Mouse (Mus musculus): ENCODE results near the gene Nck1. TPM values are rescaled to one million over a fixed set of nuclear protein-coding genes. Genes with fewer than 3 reads are reported as not detected.
A peak's percentile ranks its signal among the peaks of the same experiment; 100 is the strongest.

Gene Nck1
- polyA plus RNA-seq, 1 experiment from 2014 or later: 53.6 TPM

GRCm38 (mm10) chr9:100569798-100570625, 24.1 kb upstream of the Nck1 start:
- peak overlapping the region; percentile 54 for H3K4me3 ChIP-seq
- ATAC-seq (replicated peaks): peak; percentile 62
- 12% methylated on average over 32 of the region's 32 CpGs for WGBS

GRCm38 (mm10) chr9:100560251-100560890, 14.4 kb upstream of the Nck1 start:
- no peak for ATAC-seq (replicated peaks)
- 84% methylated on average over 10 of the region's 10 CpGs for WGBS
- no peaks in the 10 kb centered on the region for H3K9me3 ChIP-seq

More at GRCm38 (mm10) chr9:100569798-100570625, 24.1 kb upstream of the Nck1 start:
- H3K9me3 ChIP-seq: no peaks in the 10 kb centered on the region
- peak overlapping the region; percentile 49 for H3K9ac ChIP-seq
- H3K4me1 ChIP-seq: peaks cover 16% of the 10 kb centered on the region
- H3K4me2 ChIP-seq: peak overlapping the region; percentile 67
- H3K27ac ChIP-seq: peak overlapping the region; percentile 61
- no peaks in the 10 kb centered on the region for H3K27me3 ChIP-seq (replicated peaks)
- no peaks in the 10 kb centered on the region for H3K36me3 ChIP-seq (replicated peaks)

GRCm38 (mm10) chr9:100558991-100559390, 13.1 kb upstream of the Nck1 start:
- Histone ChIP-seq H3K27ac (no peak overlapping the region), H3K9me3 (no peaks in the 10 kb centered on the region), H3K4me1 (no peaks in the 10 kb centered on the region), H3K4me3 (no peak overlapping the region), H3K27me3 (replicated peaks) (no peaks in the 10 kb centered on the region), H3K9ac (no peak overlapping the region), H3K4me2 (no peak overlapping the region), H3K36me3 (replicated peaks) (no peaks in the 10 kb centered on the region)
- ATAC-seq (replicated peaks): no peak

More at GRCm38 (mm10) chr9:100560251-100560890, 14.4 kb upstream of the Nck1 start:
- H3K36me3 ChIP-seq (replicated peaks): no peaks in the 10 kb centered on the region
- H3K4me3 ChIP-seq: no peak overlapping the region
- H3K9ac ChIP-seq: no peak overlapping the region
- no peaks in the 10 kb centered on the region for H3K4me1 ChIP-seq
- no peaks in the 10 kb centered on the region for H3K27me3 ChIP-seq (replicated peaks)
- H3K27ac ChIP-seq: no peak overlapping the region
- H3K4me2 ChIP-seq: no peak overlapping the region

GRCm38 (mm10) chr9:100558023-100558573, 12.2 kb upstream of the Nck1 start:
- no peak overlapping the region for H3K27ac ChIP-seq
- H3K36me3 ChIP-seq (replicated peaks): no peaks in the 10 kb centered on the region
- H3K4me2 ChIP-seq: no peak overlapping the region
- H3K9me3 ChIP-seq: no peaks in the 10 kb centered on the region
- no peak overlapping the region for H3K9ac ChIP-seq
- H3K4me1 ChIP-seq: no peaks in the 10 kb centered on the region
- H3K4me3 ChIP-seq: no peak overlapping the region
- ATAC-seq (replicated peaks): no peak
- 78% methylated on average over 4 of the region's 4 CpGs for WGBS
- H3K27me3 ChIP-seq (replicated peaks): no peaks in the 10 kb centered on the region

GRCm38 (mm10) chr9:100555686-100556085, 9.8 kb upstream of the Nck1 start:
- 74% methylated on average over 5 of the region's 5 CpGs for WGBS
- Histone ChIP-seq H3K9ac (no peak overlapping the region), H3K4me1 (no peaks in the 10 kb centered on the region), H3K4me2 (no peak overlapping the region), H3K27me3 (replicated peaks) (no peaks in the 10 kb centered on the region), H3K9me3 (no peaks in the 10 kb centered on the region), H3K4me3 (no peak overlapping the region), H3K36me3 (replicated peaks) (peaks cover 8% of the 10 kb centered on the region; the same call in 1 of the 2 replicates), H3K27ac (no peak overlapping the region)
- no peak for ATAC-seq (replicated peaks)

GRCm38 (mm10) chr9:100548313-100548712, 2.4 kb upstream of the Nck1 start:
- Histone ChIP-seq H3K27ac (no peak overlapping the region), H3K9me3 (0 out of 2 replicates have a peak, but pooled peaks cover 4% of the 10 kb centered on the region), H3K4me1 (peaks cover 24% of the 10 kb centered on the region), H3K36me3 (replicated peaks) (peaks cover 8% of the 10 kb centered on the region; the same call in 1 of the 2 replicates), H3K9ac (no peak overlapping the region), H3K4me2 (no peak overlapping the region), H3K27me3 (replicated peaks) (no peaks in the 10 kb centered on the region), H3K4me3 (no peak overlapping the region)
- WGBS: 88% methylated on average over 2 of the region's 2 CpGs
- ATAC-seq (replicated peaks): no peak

GRCm38 (mm10) chr9:100546594-100546910, 618 bp upstream of the Nck1 start:
- WGBS: 11% methylated on average over 9 of the region's 9 CpGs
- 0 out of 2 replicates have a peak, but pooled peaks cover 4% of the 10 kb centered on the region for H3K9me3 ChIP-seq
- H3K27me3 ChIP-seq (replicated peaks): no peaks in the 10 kb centered on the region
- ATAC-seq (replicated peaks): peak; percentile 59
- peak overlapping the region; percentile 74 for H3K4me2 ChIP-seq
- H3K27ac ChIP-seq: peak overlapping the region; percentile 95
- peak overlapping the region; percentile 62 for H3K4me3 ChIP-seq
- H3K36me3 ChIP-seq (replicated peaks): no peaks in the 10 kb centered on the region
- H3K4me1 ChIP-seq: peaks cover 28% of the 10 kb centered on the region
- H3K9ac ChIP-seq: peak overlapping the region; percentile 78

- H3K4me3 ChIP-seq: peak overlapping the region; percentile 62
- 0 out of 2 replicates have a peak, but pooled peaks cover 4% of the 10 kb centered on the region for H3K9me3 ChIP-seq
- H3K27me3 ChIP-seq (replicated peaks): no peaks in the 10 kb centered on the region
- H3K4me1 ChIP-seq: peaks cover 28% of the 10 kb centered on the region
- peak; percentile 58; the same call in 1 of the 2 replicates for ATAC-seq (replicated peaks)
- H3K36me3 ChIP-seq (replicated peaks): no peaks in the 10 kb centered on the region
- H3K4me2 ChIP-seq: peak overlapping the region; percentile 63
- under 1% methylated on average over 38 of the region's 38 CpGs for WGBS
- peak overlapping the region; percentile 69 for H3K9ac ChIP-seq
- H3K27ac ChIP-seq: peak overlapping the region; percentile 95
Measured at GRCm38 (mm10) chr9:100544948-100545714, 803 bp downstream of the Nck1 start.

- H3K27ac ChIP-seq: no peak overlapping the region
Measured at GRCm38 (mm10) chr9:100535618-100536262, 10.2 kb downstream of the Nck1 start.

GRCm38 (mm10) chr9:100534686-100535085, 11.2 kb downstream of the Nck1 start:
- Histone ChIP-seq H3K36me3 (replicated peaks) (no peaks in the 10 kb centered on the region), H3K9me3 (no peaks in the 10 kb centered on the region), H3K4me2 (no peak overlapping the region), H3K27ac (no peak overlapping the region), H3K9ac (no peak overlapping the region), H3K4me3 (no peak overlapping the region), H3K4me1 (no peaks in the 10 kb centered on the region; the same call in 1 of the 2 replicates), H3K27me3 (replicated peaks) (no peaks in the 10 kb centered on the region)
- WGBS: 96% methylated on average over 3 of the region's 3 CpGs
- ATAC-seq (replicated peaks): no peak

More at GRCm38 (mm10) chr9:100535618-100536262, 10.2 kb downstream of the Nck1 start:
- Histone ChIP-seq H3K36me3 (replicated peaks) (no peaks in the 10 kb centered on the region), H3K4me2 (no peak overlapping the region), H3K4me3 (no peak overlapping the region), H3K9ac (no peak overlapping the region), H3K9me3 (no peaks in the 10 kb centered on the region), H3K4me1 (no peaks in the 10 kb centered on the region; the same call in 1 of the 2 replicates), H3K27me3 (replicated peaks) (no peaks in the 10 kb centered on the region)
- ATAC-seq (replicated peaks): no peak
- WGBS: 96% methylated on average over 2 of the region's 2 CpGs

GRCm38 (mm10) chr9:100532847-100533505, 13.0 kb downstream of the Nck1 start:
- no peak for ATAC-seq (replicated peaks)
- no peaks in the 10 kb centered on the region for H3K27me3 ChIP-seq (replicated peaks)

More at GRCm38 (mm10) chr9:100532847-100533505, 13.0 kb downstream of the Nck1 start:
- H3K9me3 ChIP-seq: 0 out of 2 replicates have a peak, but pooled peaks cover 4% of the 10 kb centered on the region
- H3K4me3 ChIP-seq: no peak overlapping the region
- WGBS: 80% methylated on average over 3 of the region's 3 CpGs
- H3K36me3 ChIP-seq (replicated peaks): no peaks in the 10 kb centered on the region
- H3K4me2 ChIP-seq: no peak overlapping the region
- H3K9ac ChIP-seq: no peak overlapping the region
- H3K27ac ChIP-seq: no peak overlapping the region
- no peaks in the 10 kb centered on the region; the same call in 1 of the 2 replicates for H3K4me1 ChIP-seq

Data from midbrain, embryonic 15.5 days (tissue).